Mouse (Mus musculus) c-Kit-negative CD71-positive TER-119-positive erythroid progenitor cells, embryonic 14.5 days (primary cell): ENCODE measurements at regions not wholly inside any gene's neighbourhood (a gene's known extent, or its start where the extent isn't known, plus 50 kb on each side); places are given as distances from the start of the nearest gene placed in this dataset.

Experiments
- DNase-seq: peaks from one replicate; pipeline ENCODE4 v3.0.0-alpha.2; 2013; ENCODE audit warnings: low read depth, low spot score

- DNase-seq = no peak
Measured at GRCm38 (mm10) chr13:47580144-47580543, 457.7 kb downstream of the Rnf144b start.

DNA sequence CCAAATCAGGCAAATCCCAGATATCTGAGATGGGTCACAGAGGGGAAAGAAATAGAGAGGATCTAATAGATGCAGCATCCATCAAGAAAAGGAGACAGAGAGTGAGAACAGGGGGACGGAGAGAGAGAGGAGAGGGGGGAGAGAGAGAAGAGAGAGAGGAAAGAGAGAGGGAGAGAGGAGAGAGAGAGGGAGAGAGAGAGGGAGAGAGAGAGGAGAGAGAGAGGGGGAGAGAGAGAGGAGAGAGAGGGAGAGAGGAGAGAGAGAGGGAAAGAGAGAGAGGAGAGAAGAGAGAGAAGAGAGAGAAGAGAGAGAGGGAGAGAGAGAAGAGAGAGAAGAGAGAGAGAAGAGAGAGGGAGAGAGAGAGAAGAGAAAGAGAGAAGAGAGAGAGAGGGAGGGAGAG, 462.7 kb downstream of the Rnf144b start:
- DNase-seq = no peak

DNA sequence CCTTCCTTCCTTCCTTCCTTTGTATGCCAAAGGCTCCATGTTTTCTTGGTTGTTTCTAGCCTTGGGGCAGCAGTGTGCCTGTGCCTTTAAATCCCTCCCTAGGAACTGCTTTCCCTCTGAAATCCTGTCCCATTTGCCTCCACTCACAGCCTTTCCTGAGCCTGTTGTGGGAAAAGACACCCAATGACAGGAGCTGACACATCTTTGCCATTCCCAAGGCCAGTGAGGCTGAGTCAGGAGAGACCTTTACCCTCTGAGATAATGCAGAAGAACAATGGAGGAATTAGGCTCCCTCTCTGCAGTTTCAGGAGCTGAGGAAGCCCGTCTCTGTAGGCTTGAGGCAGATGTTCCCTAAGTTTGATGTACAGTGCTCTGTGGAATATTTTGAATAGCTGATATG, 480.2 kb downstream of the Rnf144b start:
- DNase-seq = no peak

GRCm38 (mm10) chr13:47611439-47611838, 489.0 kb downstream of the Rnf144b start:
- DNase-seq = no peak

- no peak for DNase-seq
Measured at GRCm38 (mm10) chr13:47636511-47637103, 514.2 kb downstream of the Rnf144b start.

DNA sequence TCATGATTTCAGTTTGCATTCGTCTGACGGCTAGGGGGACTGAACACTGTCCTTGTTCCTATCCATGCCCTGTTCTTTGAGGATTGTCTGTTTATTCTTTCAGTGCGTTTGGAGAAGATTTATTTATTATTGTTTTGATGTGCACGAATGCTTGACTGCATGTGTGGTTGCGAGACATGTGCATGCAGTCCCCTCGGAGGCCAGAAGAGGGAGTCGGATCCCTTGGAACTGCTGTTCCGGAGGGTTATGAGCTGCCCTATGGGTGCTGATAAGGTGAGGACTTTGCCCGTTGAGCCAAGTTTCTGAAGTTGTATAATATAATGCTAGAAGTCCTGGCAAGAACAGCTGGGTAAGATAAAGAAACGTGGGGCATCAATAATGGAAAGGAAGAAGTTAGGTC, 519.9 kb downstream of the Rnf144b start:
- DNase-seq = no peak

GRCm38 (mm10) chr13:47645081-47645480, 522.6 kb downstream of the Rnf144b start:
- no peak for DNase-seq

DNA sequence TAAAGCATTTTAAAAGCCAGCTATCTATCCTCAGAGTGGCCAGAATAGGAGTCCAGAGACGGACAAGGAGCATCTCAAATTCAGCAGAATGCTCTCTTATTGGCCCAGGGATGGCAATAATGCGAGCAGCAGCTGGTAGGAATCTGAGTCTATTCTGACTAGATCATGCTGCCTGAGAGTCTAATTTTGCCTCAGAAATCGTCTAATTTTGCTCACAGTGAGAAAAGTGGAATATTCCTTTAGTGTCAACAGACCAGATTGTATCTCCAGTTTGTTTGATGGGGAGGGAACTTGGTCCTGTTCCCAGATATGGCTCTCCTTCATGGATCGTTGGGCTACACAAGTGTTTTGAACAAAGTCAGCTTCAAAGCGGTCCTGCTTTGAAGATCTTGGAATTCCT, 525.2 kb downstream of the Rnf144b start:
- DNase-seq = no peak

DNA sequence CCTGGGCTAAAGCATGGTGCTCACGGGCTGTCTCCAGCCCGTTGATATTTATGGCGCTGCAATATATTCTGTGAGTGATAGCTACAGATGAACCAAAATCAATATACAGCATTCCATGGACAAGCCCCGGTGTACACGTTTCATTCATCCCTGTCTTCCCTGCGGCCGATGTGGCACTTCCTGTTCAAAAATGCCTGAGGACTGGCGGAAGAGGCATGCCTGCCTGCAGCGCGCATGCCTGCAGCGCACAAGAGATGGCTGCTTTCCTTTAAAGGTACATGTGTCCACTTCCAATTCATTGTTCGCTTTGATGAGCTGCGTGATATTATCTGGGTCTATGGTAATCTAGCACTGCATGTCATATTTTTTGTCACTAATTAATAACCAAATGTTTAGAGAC, 527.6 kb downstream of the Rnf144b start:
- no peak for DNase-seq

- DNase-seq = no peak
Measured at GRCm38 (mm10) chr13:47666470-47666869, 544.0 kb downstream of the Rnf144b start.

DNA sequence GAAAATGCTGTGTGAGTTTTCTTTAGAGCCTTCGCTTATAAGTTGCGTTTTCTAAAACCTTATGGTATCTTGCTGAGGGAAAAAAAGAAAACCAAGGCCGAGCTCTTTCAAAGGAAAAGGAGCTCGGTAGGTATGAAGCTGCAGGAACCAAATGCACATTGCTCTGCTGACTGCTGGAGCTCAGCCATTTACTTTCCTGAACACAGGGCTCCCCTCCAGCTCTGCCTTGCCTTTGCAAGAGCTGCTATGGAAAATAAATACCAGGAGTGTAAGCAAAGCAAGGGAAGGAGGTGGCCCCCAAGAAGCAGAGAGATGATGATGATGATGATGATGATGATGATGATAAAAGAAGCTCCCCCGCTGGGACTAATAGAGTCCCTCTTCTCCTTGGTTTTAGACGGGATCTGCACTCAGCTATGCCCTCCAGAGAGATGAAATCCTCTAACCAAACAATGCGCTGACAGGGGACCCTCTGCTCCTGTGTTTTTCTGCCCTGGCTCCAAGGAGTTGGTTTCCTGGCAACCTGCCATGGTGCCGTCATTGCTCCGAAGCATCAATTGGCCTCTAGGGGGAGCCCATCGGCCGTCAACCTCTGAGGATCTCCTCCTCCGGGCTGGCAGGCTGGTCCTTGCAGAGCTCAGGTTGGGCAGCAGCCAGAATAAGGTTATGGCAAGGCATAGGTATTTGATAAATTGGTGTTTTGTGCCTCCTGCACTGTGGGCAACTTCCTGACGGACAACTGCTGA, 544.7 kb downstream of the Rnf144b start:
- no peak for DNase-seq

DNA sequence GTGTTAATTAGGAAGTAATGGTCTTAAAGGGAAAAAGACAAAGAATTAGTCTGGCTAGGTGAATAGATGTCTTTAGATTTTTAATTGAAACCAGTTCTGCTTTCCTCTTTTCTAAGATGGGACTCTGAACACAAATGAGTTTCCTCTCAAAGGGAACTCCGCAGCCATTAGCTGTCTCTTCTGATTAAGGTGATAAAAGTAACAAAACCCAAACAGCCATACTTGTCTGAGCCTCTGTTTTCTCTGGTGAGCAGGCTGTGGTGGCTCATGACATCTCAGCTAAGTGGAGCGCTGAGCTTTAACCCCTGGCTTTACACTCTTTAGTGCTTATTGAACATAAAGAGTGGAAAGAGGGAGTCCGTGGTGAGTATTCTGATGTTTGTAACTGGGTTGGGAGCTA, 565.7 kb downstream of the Rnf144b start:
- no peak for DNase-seq

GRCm38 (mm10) chr13:47693815-47694214, 567.2 kb upstream of the Id4 start:
- DNase-seq = no peak

- no peak for DNase-seq
Measured at GRCm38 (mm10) chr13:47695877-47696276, 565.2 kb upstream of the Id4 start.

DNA sequence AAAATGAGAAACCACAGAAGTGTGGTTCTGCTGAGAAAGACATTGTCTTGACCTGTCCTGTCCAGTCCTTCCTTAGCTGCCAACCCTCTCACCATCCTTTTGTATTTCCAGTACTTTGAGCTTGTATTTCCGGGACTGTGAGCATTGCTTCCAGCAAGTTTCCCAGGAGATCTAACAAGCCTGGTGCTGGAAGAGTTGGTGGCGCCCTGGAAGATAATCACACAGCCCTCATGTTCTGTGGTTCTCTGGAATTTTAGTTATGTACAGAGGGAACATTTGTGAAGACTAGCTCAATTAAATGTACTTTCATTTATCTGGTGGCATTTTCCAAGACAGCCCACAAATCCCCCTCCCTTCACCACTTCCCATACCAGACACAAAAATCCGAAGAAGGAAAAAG, 560.5 kb upstream of the Id4 start:
- DNase-seq = no peak

DNA sequence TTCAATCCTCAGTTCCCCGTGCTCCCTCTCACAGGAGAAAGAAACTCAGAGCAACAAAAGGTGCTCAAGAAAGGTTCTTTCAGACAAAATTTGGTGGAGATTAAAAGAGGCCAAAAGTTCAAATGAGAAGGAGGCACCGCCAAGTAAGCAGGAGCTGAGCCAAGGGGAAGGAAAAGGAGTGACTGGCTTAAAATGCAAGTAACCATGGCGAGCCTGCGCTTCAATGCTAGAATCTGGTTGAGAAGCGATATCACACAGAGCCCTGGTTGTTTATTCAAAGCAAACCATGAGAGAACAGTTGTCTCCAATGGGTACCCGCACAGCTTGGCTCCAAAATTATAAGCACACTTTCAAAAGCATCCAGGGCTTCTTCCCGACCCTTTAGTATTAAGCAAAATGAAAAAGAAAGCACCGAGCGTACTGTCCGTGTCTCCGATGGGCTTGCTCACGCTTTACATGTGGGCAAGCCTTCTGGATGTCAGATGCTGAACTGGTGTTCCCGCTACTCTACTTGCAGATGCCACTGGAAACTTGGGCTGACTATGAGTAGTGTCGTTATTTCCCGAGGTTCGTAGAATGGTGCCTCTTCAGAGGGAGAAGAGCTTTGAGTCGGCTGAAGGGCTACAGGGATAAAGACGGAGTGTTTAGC, 552.9 kb upstream of the Id4 start:
- no peak for DNase-seq

GRCm38 (mm10) chr13:47709323-47709722, 551.7 kb upstream of the Id4 start:
- no peak for DNase-seq

DNA sequence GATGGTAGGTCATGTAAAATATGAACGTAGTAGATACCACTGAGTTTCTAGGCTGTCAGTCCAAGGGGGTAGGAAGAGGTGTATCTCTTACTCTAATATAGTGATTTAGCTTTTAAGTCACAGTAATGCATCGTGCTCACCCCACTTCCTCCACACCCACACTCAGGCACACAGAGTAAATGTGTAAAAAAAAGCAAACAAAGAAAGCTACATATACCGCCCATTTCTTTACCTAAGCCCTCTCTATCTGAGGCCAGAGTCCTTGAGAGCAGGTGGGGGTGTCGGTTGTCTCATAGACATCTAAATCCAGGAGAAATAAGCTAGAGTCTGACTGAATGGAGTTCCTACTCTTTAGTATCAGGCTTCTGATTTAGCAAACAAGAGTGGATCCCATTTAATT, 548.5 kb upstream of the Id4 start:
- DNase-seq = no peak

DNA sequence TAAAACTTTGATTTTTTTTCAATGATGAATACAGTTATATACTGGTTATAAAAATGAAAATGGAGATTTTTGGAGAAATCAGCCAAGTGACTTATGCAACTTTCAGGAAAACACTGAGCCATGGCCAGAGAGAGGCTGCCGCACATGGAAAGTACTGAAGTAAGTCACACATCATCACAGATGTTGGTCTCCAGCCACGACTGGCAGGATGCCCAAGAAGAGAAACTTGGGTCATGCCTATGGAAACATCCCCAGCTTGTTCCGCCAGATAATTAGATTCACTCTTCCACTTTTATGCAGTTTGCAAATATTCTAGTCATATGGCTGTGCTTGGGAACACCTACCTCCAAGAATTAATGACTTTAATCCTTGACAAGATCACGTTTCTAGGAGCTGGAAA, 544.8 kb upstream of the Id4 start:
- DNase-seq = no peak

- DNase-seq = no peak
Measured at GRCm38 (mm10) chr13:47720645-47721044, 540.4 kb upstream of the Id4 start.

- DNase-seq = no peak
Measured at GRCm38 (mm10) chr13:47734415-47734814, 526.6 kb upstream of the Id4 start.

- DNase-seq = no peak
Measured at GRCm38 (mm10) chr13:47735426-47736063, 525.5 kb upstream of the Id4 start.

- no peak for DNase-seq
Measured at GRCm38 (mm10) chr13:47748906-47749305, 512.1 kb upstream of the Id4 start.
